Mouse (Mus musculus): Measurements from ENCODE around the gene Rhox4f.
"Not testable (repeated sequence)": the region's sequence is repeated elsewhere in the genome, so short reads cannot be mapped to it uniquely, and the experiment has no call there.

Gene Rhox4f

DNA sequence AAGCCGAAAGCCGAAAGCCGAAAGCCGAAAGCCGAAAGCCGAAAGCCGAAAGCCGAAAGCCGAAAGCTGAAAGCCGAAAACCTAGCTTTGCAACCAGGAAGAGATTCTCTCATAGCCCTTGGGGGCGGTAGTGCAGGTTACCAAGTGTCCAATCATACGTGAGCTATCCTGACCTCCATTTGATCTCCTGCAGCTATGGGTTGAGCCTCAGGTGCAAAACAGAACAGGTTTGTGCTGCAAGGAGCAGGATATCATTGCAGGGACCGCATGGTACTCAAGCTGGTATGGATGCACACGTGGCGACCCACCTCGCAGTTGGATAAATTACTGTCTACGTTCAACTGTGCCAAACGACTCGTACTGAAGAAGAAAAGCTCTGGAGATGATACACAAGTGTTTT, at the start of gene Rhox4f:
Gene Rhox4f (minus strand): TSS at position 101 of the 400 bp plus-strand sequence.
- not testable (repeated sequence) for DNase-seq (ENCODE audit: low read depth, low spot score)

- DNase-seq (ENCODE audit: low read depth, low spot score) = not testable (repeated sequence)
Observed at GRCm38 (mm10) chrX:37651227-37651626, 43.7 kb upstream of the Rhox4f start, which contains the start of gene Rhox4g. Gene Rhox4g (minus strand): TSS chrX:37651327.

- not testable (repeated sequence) for DNase-seq (ENCODE audit: low read depth, low spot score)
Observed at GRCm38 (mm10) chrX:37643370-37643769, 35.9 kb upstream of the Rhox4f start, which contains the start of gene Rhox2g. Gene Rhox2g (minus strand): TSS chrX:37643470.

GRCm38 (mm10) chrX:37628512-37628911, 21.0 kb upstream of the Rhox4f start, which contains the start of gene Rhox3g:
Gene Rhox3g (minus strand): TSS chrX:37628612.
- DNase-seq (ENCODE audit: low read depth, low spot score) = not testable (repeated sequence)

DNA sequence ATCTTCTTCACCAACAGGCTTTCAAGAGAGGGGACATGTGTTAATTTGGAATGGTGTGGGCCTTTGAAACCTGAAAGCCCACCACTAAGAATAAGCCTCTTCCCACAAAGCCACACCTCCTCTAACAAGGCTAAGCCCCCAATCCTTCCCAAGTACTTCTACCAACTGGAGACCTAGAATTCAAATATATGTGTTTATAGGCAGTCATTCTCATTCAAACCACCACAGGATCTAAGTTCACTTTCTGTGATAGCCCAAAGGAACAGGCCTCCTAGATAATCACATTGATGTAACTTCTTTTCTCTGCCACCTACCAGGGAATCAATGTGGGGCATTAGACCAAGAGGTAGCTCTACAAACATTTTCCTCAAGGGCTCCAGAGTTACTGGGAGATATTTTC, 26.8 kb downstream of the Rhox4f start, which contains the start of gene Rhox3f:
Gene Rhox3f (plus strand): TSS at position 301 of the 400 bp plus-strand sequence.
- DNase-seq (ENCODE audit: low read depth, low spot score) = not testable (repeated sequence)

DNA sequence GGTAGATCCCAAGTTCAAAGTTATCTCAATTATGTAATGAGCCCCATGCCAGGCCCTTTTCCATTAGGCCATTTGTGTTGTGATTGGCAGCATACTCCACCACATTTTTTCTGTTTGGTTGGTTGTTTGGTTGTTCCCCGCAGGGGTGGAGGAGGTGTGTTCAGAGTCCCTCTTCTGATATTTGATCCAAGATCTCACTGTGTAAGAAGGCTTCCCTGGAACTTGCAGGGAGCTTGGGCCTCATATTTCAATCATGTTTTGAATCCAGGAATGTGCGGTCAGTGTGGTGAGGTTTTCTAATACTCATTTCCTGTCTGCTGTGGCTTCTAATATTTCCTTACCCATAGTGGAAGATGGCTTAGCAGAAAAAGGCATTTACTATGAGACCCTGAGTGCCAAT, 34.9 kb downstream of the Rhox4f start:
- not testable (repeated sequence) for DNase-seq (ENCODE audit: low read depth, low spot score)

GRCm38 (mm10) chrX:37571105-37571504, 36.4 kb downstream of the Rhox4f start, which contains the start of gene Rhox2f:
Gene Rhox2f (plus strand): TSS chrX:37571405.
- not testable (repeated sequence) for DNase-seq (ENCODE audit: low read depth, low spot score)

GRCm38 (mm10) chrX:37557112-37557511, 50.4 kb downstream of the Rhox4f start, which contains the start of gene Rhox4e:
Gene Rhox4e (plus strand): TSS chrX:37557412.
- DNase-seq (ENCODE audit: low read depth, low spot score) = not testable (repeated sequence)
